23 mouse cellular contexts compared by ENCODE assay signal in the genomic region with DNA sequence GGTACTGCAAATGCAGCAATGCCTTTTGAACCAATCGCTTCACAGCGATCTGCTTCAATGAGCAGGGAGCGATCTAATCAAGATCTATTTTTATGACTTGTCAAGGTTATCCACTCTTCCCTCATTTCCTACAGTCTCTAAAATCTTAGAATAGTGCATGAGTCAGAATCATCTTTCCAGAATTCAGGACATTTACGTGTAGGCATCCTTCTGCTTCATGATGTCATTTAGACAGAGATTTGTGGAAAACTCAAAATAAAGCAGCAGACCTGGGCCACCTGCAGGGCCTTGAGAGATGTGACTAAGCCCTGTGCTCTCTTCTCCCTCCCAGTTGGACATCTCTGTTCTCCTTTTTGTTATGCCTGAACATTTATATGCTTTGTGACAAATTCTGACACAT.
"Had no signal": no experiment of that assay in that cellular context is flagged by ENCODE, and none has a peak within 500 bp of the region (broad histone marks: within the 10 kb centered on the region; RNA-seq: fewer than 3 reads in every experiment).

No protein-coding gene starts in this region.

- H3K4me1 ChIP-seq: limb, embryonic 10.5 days; limb, embryonic 13.5 days; liver, embryonic 12.5 days; liver, embryonic 15.5 days; lung, embryonic 15.5 days; megakaryocyte, embryonic 14.5 days; midbrain, embryonic 10.5 days; midbrain, embryonic 13.5 days; neural tube, embryonic 13.5 days had no signal

- H3K4me3 ChIP-seq: layer of hippocampus, adult 2 months; limb, embryonic 10.5 days; limb, embryonic 13.5 days; liver, embryonic 12.5 days; liver, embryonic 15.5 days; lung, embryonic 15.5 days; megakaryocyte, embryonic 14.5 days; midbrain, embryonic 10.5 days; midbrain, embryonic 13.5 days; myocyte; neural tube, embryonic 13.5 days had no signal

- H3K27me3 ChIP-seq: limb, embryonic 13.5 days; liver, embryonic 12.5 days; liver, embryonic 15.5 days; lung, embryonic 15.5 days; megakaryocyte, embryonic 14.5 days; midbrain, embryonic 13.5 days; neural tube, embryonic 13.5 days had no signal

- DNase-seq: kidney, postnatal 25 days; layer of hippocampus, adult 9-11 months; liver; lung, adult 18-20 months; lung, postnatal 10 days; lung, postnatal 36 days; retina, postnatal 1 day; thymus, adult 2 months; thymus, postnatal 14 days; thymus, postnatal 4 days had no signal

- H3K27ac ChIP-seq: kidney, postnatal 0 days; layer of hippocampus, adult 2 months; limb, embryonic 10.5 days; limb, embryonic 13.5 days; liver, embryonic 12.5 days; liver, embryonic 15.5 days; lung, embryonic 15.5 days; midbrain, embryonic 10.5 days; midbrain, embryonic 13.5 days; neural tube, embryonic 13.5 days had no signal

- ATAC-seq: liver, embryonic 12.5 days; midbrain, embryonic 13.5 days; midbrain, embryonic 16.5 days had no signal
